Mouse (Mus musculus) midbrain, embryonic 11.5 days (tissue): ENCODE data around the gene Sirt5. TPM values are rescaled to one million over a fixed set of nuclear protein-coding genes. Genes with fewer than 3 reads are reported as not detected.

Experiments
- ATAC-seq: fragments of 200-750 bp; cut with Nextera tagmentation; 2 replicates; pipeline ENCODE4 v1.8.0; 2017; ENCODE audit warnings: moderate TSS enrichment, moderate library complexity; ENCODE audit not compliant: low FRiP score
- DNase-seq: peaks from one replicate; pipeline ENCODE4 v3.0.0; 2015; ENCODE audit warnings: low spot score; ENCODE audit errors: missing footprints
- H3K27ac ChIP-seq: fragments of 300-500 bp; sonication (generic); 2 replicates; pipeline ENCODE4 v1.5.1; 2014; ENCODE audit warnings: low read depth, low read length
- H3K27me3 ChIP-seq: fragments of 300-500 bp; sonication (generic); 2 replicates; pipeline ENCODE4 v1.6.1; 2014; ENCODE audit warnings: mild to moderate bottlenecking, low read length, moderate library complexity, mixed read lengths; ENCODE audit not compliant: control insufficient read depth, insufficient read depth
- H3K36me3 ChIP-seq: fragments of 300-500 bp; sonication (generic); 2 replicates; pipeline ENCODE4 v1.6.1; 2014; ENCODE audit warnings: mild to moderate bottlenecking, low read length, moderate library complexity, mixed read lengths; ENCODE audit not compliant: control insufficient read depth, insufficient read depth
- H3K4me1 ChIP-seq: fragments of 300-500 bp; sonication (generic); 2 replicates; pipeline ENCODE4 v1.6.1; 2014; ENCODE audit warnings: low read length; ENCODE audit not compliant: control insufficient read depth, insufficient read depth
- H3K4me2 ChIP-seq: fragments of 300-500 bp; sonication (generic); 2 replicates; pipeline ENCODE4 v1.6.1; 2014; ENCODE audit warnings: mild to moderate bottlenecking, moderate library complexity
- H3K4me3 ChIP-seq: fragments of 300-500 bp; sonication (generic); 2 replicates; pipeline ENCODE4 v1.5.1; 2014; ENCODE audit warnings: low read depth, low read length
- H3K9ac ChIP-seq: fragments of 300-500 bp; sonication (generic); 2 replicates; pipeline ENCODE4 v1.6.1; 2014; ENCODE audit warnings: low read length
- H3K9me3 ChIP-seq: fragments of 300-500 bp; sonication (generic); 2 replicates; pipeline ENCODE4 v1.6.1; 2016; ENCODE audit warnings: low read length; ENCODE audit not compliant: control insufficient read depth
- WGBS: fragments of 180-500 bp; shearing (Covaris S2); extraction: QIAGEN DNeasy Blood & Tissue Kit; methylation state at CpG from one replicate; pipeline ENCODE4 v1.1.7; 2014; 5-methylcytosine and 5-hydroxymethylcytosine counted together
- polyA plus RNA-seq: library from polyadenylated mRNA; unstranded; fragments of >200 nt; fragmentation: Nextera tagmentation; extraction: Ambion mirVana; gene quantifications from 2 replicates; pipeline ENCODE4 v1.2.1, GENCODE M21; 2014

The Sirt5 gene
- polyA plus RNA-seq, 1 experiment from 2014 or later, result 26.6 TPM

- no peak overlapping the region for H3K4me2 ChIP-seq
- H3K27me3 ChIP-seq, result no peaks in the 10 kb centered on the region
- H3K9ac ChIP-seq, result no peak overlapping the region
- H3K9me3 ChIP-seq, result no peaks in the 10 kb centered on the region
- H3K36me3 ChIP-seq, result no peaks in the 10 kb centered on the region
- no peak for ATAC-seq
- no peak overlapping the region for H3K27ac ChIP-seq
- H3K4me3 ChIP-seq, result no peak overlapping the region
- H3K4me1 ChIP-seq, result no peaks in the 10 kb centered on the region
- DNase-seq, result peak; percentile 70
- 92% methylated on average over 4 of the region's 4 CpGs for WGBS
These were observed 78.4 kb downstream of the Sirt5 start for GRCm38 (mm10) chr13:43443706-43444105.

- Histone ChIP-seq H3K27me3 (no peaks in the 10 kb centered on the region), H3K27ac (no peak overlapping the region), H3K9ac (no peak overlapping the region), H3K9me3 (no peaks in the 10 kb centered on the region), H3K4me3 (no peak overlapping the region), H3K4me1 (no peaks in the 10 kb centered on the region), H3K36me3 (no peaks in the 10 kb centered on the region), H3K4me2 (no peak overlapping the region)
- DNase-seq, result peak; percentile 31
- no peak for ATAC-seq
- whole genome bisulfite sequencing, result 90% methylated on average over 3 of the region's 3 CpGs
These were observed 79.4 kb downstream of the Sirt5 start for GRCm38 (mm10) chr13:43444717-43445116.

Other genes starting within 250 kb of the Sirt5 start
- gene Tbc1d7, start 194.0 kb upstream of the Sirt5 start, polyA plus RNA-seq, result 70.2 and 71.5 TPM in 2 replicates
- gene Gfod1, start 61.3 kb upstream of the Sirt5 start, polyA plus RNA-seq, result 0.53 and 0.77 TPM in 2 replicates
- 236 and 255 TPM in 2 replicates for gene Nol7, start 32.9 kb downstream of the Sirt5 start, polyA plus RNA-seq
- gene Ranbp9, start 115.8 kb downstream of the Sirt5 start, polyA plus RNA-seq, result 10.9 and 15.9 TPM in 2 replicates
- 10.8 and 11.2 TPM in 2 replicates for gene Mcur1, start 194.7 kb downstream of the Sirt5 start, polyA plus RNA-seq